Mouse (Mus musculus) lung, adult 2 months (tissue): ENCODE results near the gene A930002H24Rik.

Experiments used
- CTCF ChIP-seq: fragments of 200-500 bp; IDR thresholded peaks from 2 replicates; pipeline ENCODE4 v1.5.1; 2011; ENCODE audit warnings: mild to moderate bottlenecking, low read length, control low read depth; ENCODE audit not compliant: insufficient read depth
- POLR2A ChIP-seq: fragments of 200-500 bp; IDR thresholded peaks from 2 replicates; pipeline ENCODE4 v1.6.1; 2011; ENCODE audit warnings: low read depth, mild to moderate bottlenecking, control low read depth, low read length, borderline replicate concordance; ENCODE audit errors: extremely low read depth

DNA sequence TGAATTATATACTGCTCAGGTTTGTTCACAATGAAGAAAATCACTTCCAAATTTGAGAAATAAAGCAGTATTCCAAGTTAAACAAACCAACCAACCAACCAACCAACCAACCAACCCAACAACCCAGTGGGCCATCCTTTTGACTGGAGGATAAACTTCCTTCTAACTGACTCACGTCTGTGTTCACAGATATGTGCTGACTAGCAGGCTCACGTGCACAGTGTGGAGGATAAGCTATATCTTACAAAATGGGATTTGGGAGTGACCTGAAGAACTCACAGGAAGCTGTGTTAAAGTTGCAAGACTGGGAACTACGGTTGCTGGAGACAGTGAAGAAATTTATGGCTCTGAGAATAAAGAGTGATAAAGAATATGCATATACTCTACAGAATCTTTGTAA, 32.2 kb upstream of the A930002H24Rik start:
- TF ChIP-seq POLR2A, result no peak
- no peak for TF ChIP-seq CTCF
